Mouse (Mus musculus) lung, embryonic 15.5 days (tissue): ENCODE measurements around the gene Baz2b. TPM values are rescaled to one million over a fixed set of nuclear protein-coding genes. Genes with fewer than 3 reads are reported as not detected.

ENCODE experiments used
- ATAC-seq: fragments of 200-750 bp; cut with Nextera tagmentation; 2 replicates; pipeline ENCODE4 v1.8.0; 2017; ENCODE audit warnings: moderate number of reproducible peaks, borderline replicate concordance; ENCODE audit not compliant: low FRiP score, low TSS enrichment; ENCODE audit errors: extremely low read depth
- H3K27ac ChIP-seq: fragments of 300-500 bp; sonication (generic); 2 replicates; pipeline ENCODE4 v1.5.1; 2015; ENCODE audit warnings: moderate library complexity, mild to moderate bottlenecking, inconsistent platforms
- H3K27me3 ChIP-seq: fragments of 300-500 bp; sonication (generic); 2 replicates; pipeline ENCODE4 v1.6.1; 2015; ENCODE audit warnings: inconsistent platforms
- H3K36me3 ChIP-seq: fragments of 300-500 bp; sonication (generic); 2 replicates; pipeline ENCODE4 v1.6.1; 2015; ENCODE audit warnings: inconsistent platforms
- H3K4me1 ChIP-seq: fragments of 300-500 bp; sonication (generic); 2 replicates; pipeline ENCODE4 v1.6.1; 2015; ENCODE audit warnings: inconsistent platforms
- H3K4me2 ChIP-seq: fragments of 300-500 bp; sonication (generic); 2 replicates; pipeline ENCODE4 v1.6.1; 2015; ENCODE audit warnings: inconsistent platforms, mild to moderate bottlenecking, moderate library complexity
- H3K4me3 ChIP-seq: fragments of 300-500 bp; sonication (generic); 2 replicates; pipeline ENCODE4 v1.5.1; 2015; ENCODE audit warnings: mild to moderate bottlenecking, inconsistent platforms
- H3K9ac ChIP-seq: fragments of 300-500 bp; sonication (generic); 2 replicates; pipeline ENCODE4 v1.6.1; 2015; ENCODE audit warnings: inconsistent platforms
- H3K9me3 ChIP-seq: fragments of 300-500 bp; sonication (generic); 2 replicates; pipeline ENCODE4 v1.6.1; 2016; ENCODE audit warnings: inconsistent platforms
- WGBS: fragments of 180-500 bp; shearing (Covaris S2); methylation state at CpG from one replicate; pipeline ENCODE4 v1.1.7; 2015; 5-methylcytosine and 5-hydroxymethylcytosine counted together
- polyA plus RNA-seq: library from polyadenylated mRNA; unstranded; fragments of >200 nt; fragmentation: Nextera tagmentation; extraction: Ambion mirVana; gene quantifications from 2 replicates; pipeline ENCODE4 v1.2.1, GENCODE M21; 2015

Gene Baz2b
- 51.5 and 56.9 TPM in 2 replicates for polyA plus RNA-seq

GRCm38 (mm10) chr2:60209703-60210651 is at the start of gene Baz2b, which contains the start of gene March7:
Baz2b (minus strand) TSS chr2:60209839.
March7 (plus strand) TSS chr2:60209887.
- Histone ChIP-seq H3K9me3 (no peaks in the 10 kb centered on the region), H3K27ac (peak within 1 kb of the TSS; percentile 85), H3K4me2 (peak within 1 kb of the TSS; percentile 67), H3K9ac (peak within 1 kb of the TSS; percentile 96), H3K27me3 (no peaks in the 10 kb centered on the region), H3K36me3 (peaks cover 7% of the 10 kb centered on the region; the same call in 1 of the 2 replicates), H3K4me3 (peak within 1 kb of the TSS; percentile 90), H3K4me1 (peaks cover 26% of the 10 kb centered on the region)
- ATAC-seq, result peak; percentile 94
- under 1% methylated on average over 72 of the region's 109 CpGs for WGBS

GRCm38 (mm10) chr2:60259186-60259585 is 49.5 kb upstream of the Baz2b start:
- no peaks in the 10 kb centered on the region for H3K4me1 ChIP-seq
- H3K27ac ChIP-seq, result no peak overlapping the region
- H3K27me3 ChIP-seq, result no peaks in the 10 kb centered on the region
- H3K4me2 ChIP-seq, result no peak overlapping the region
- no peak for ATAC-seq
- H3K9ac ChIP-seq, result no peak overlapping the region
- H3K9me3 ChIP-seq, result no peaks in the 10 kb centered on the region
- peaks cover 10% of the 10 kb centered on the region; the same call in 1 of the 2 replicates for H3K36me3 ChIP-seq
- 94% methylated on average over 5 of the region's 5 CpGs for WGBS
- H3K4me3 ChIP-seq, result no peak overlapping the region

GRCm38 (mm10) chr2:60256751-60257150 is 47.1 kb upstream of the Baz2b start:
- Histone ChIP-seq H3K9ac (no peak overlapping the region), H3K4me1 (no peaks in the 10 kb centered on the region), H3K4me3 (no peak overlapping the region), H3K9me3 (no peaks in the 10 kb centered on the region), H3K27ac (no peak overlapping the region), H3K27me3 (no peaks in the 10 kb centered on the region), H3K36me3 (peaks cover 12% of the 10 kb centered on the region; the same call in 1 of the 2 replicates), H3K4me2 (no peak overlapping the region)
- ATAC-seq, result no peak
- 57% methylated on average over 2 of the region's 2 CpGs for WGBS

- Histone ChIP-seq H3K27ac (no peak overlapping the region), H3K36me3 (peaks cover 22% of the 10 kb centered on the region), H3K4me2 (no peak overlapping the region), H3K9ac (no peak overlapping the region), H3K9me3 (no peaks in the 10 kb centered on the region), H3K4me3 (no peak overlapping the region), H3K4me1 (no peaks in the 10 kb centered on the region), H3K27me3 (no peaks in the 10 kb centered on the region)
- ATAC-seq, result no peak
These were observed 43.9 kb upstream of the Baz2b start for GRCm38 (mm10) chr2:60253506-60253905.

GRCm38 (mm10) chr2:60252782-60253181 is 43.1 kb upstream of the Baz2b start:
- ATAC-seq, result no peak
- Histone ChIP-seq H3K27me3 (no peaks in the 10 kb centered on the region), H3K36me3 (peaks cover 22% of the 10 kb centered on the region), H3K4me2 (no peak overlapping the region), H3K9ac (no peak overlapping the region), H3K4me3 (no peak overlapping the region), H3K4me1 (no peaks in the 10 kb centered on the region), H3K27ac (no peak overlapping the region), H3K9me3 (no peaks in the 10 kb centered on the region)
- 81% methylated on average over 4 of the region's 4 CpGs for WGBS

- H3K36me3 ChIP-seq, result peaks cover 74% of the 10 kb centered on the region
- no peak for ATAC-seq
These were observed 24.9 kb upstream of the Baz2b start for GRCm38 (mm10) chr2:60234506-60234905.

GRCm38 (mm10) chr2:60233147-60233546 is 23.5 kb upstream of the Baz2b start:
- Histone ChIP-seq H3K4me2 (no peak overlapping the region), H3K9me3 (no peaks in the 10 kb centered on the region), H3K4me3 (no peak overlapping the region), H3K27me3 (no peaks in the 10 kb centered on the region), H3K36me3 (peaks cover 66% of the 10 kb centered on the region), H3K27ac (no peak overlapping the region), H3K9ac (no peak overlapping the region), H3K4me1 (no peaks in the 10 kb centered on the region)
- no peak for ATAC-seq
- WGBS, result 51% methylated on average over 2 of the region's 2 CpGs

More at GRCm38 (mm10) chr2:60234506-60234905, 24.9 kb upstream of the Baz2b start:
- Histone ChIP-seq H3K4me2 (no peak overlapping the region), H3K27me3 (no peaks in the 10 kb centered on the region), H3K9me3 (no peaks in the 10 kb centered on the region), H3K4me3 (no peak overlapping the region), H3K27ac (no peak overlapping the region), H3K4me1 (no peaks in the 10 kb centered on the region), H3K9ac (no peak overlapping the region)
- 86% methylated on average over 7 of the region's 7 CpGs for WGBS

GRCm38 (mm10) chr2:60230361-60230760 is 20.7 kb upstream of the Baz2b start:
- Histone ChIP-seq H3K4me1 (no peaks in the 10 kb centered on the region), H3K27ac (no peak overlapping the region), H3K9me3 (no peaks in the 10 kb centered on the region), H3K4me2 (no peak overlapping the region), H3K27me3 (no peaks in the 10 kb centered on the region), H3K36me3 (peaks cover 46% of the 10 kb centered on the region), H3K4me3 (no peak overlapping the region), H3K9ac (no peak overlapping the region)
- no peak for ATAC-seq
- 86% methylated on average over 2 of the region's 2 CpGs for WGBS

- Histone ChIP-seq H3K4me1 (no peaks in the 10 kb centered on the region), H3K9ac (no peak overlapping the region), H3K9me3 (no peaks in the 10 kb centered on the region), H3K4me2 (no peak overlapping the region), H3K4me3 (no peak overlapping the region), H3K27me3 (no peaks in the 10 kb centered on the region), H3K27ac (no peak overlapping the region), H3K36me3 (peaks cover 32% of the 10 kb centered on the region)
- 77% methylated on average over 1 of the region's 1 CpGs for WGBS
- ATAC-seq, result no peak
These were observed 18.8 kb upstream of the Baz2b start for GRCm38 (mm10) chr2:60228470-60228869.

- H3K4me2 ChIP-seq, result no peak overlapping the region
- no peak overlapping the region for H3K4me3 ChIP-seq
- H3K9me3 ChIP-seq, result no peaks in the 10 kb centered on the region
- H3K27ac ChIP-seq, result no peak overlapping the region
- no peaks in the 10 kb centered on the region for H3K36me3 ChIP-seq
- ATAC-seq, result no peak
- no peaks in the 10 kb centered on the region for H3K27me3 ChIP-seq
- H3K9ac ChIP-seq, result no peak overlapping the region
- 72% methylated on average over 1 of the region's 1 CpGs for WGBS
- no peaks in the 10 kb centered on the region for H3K4me1 ChIP-seq
These were observed 13.8 kb upstream of the Baz2b start for GRCm38 (mm10) chr2:60223489-60223888.

GRCm38 (mm10) chr2:60221954-60222353 is 12.3 kb upstream of the Baz2b start:
- ATAC-seq, result no peak
- H3K4me2 ChIP-seq, result no peak overlapping the region
- no peaks in the 10 kb centered on the region for H3K9me3 ChIP-seq
- H3K4me1 ChIP-seq, result 0 out of 2 replicates have a peak, but pooled peaks cover 5% of the 10 kb centered on the region
- WGBS, result 69% methylated on average over 2 of the region's 2 CpGs
- H3K36me3 ChIP-seq, result no peaks in the 10 kb centered on the region
- H3K27ac ChIP-seq, result no peak overlapping the region
- no peaks in the 10 kb centered on the region for H3K27me3 ChIP-seq
- H3K9ac ChIP-seq, result no peak overlapping the region
- no peak overlapping the region for H3K4me3 ChIP-seq

GRCm38 (mm10) chr2:60221236-60221635 is 11.6 kb upstream of the Baz2b start:
- Histone ChIP-seq H3K27ac (no peak overlapping the region), H3K9me3 (no peaks in the 10 kb centered on the region), H3K9ac (no peak overlapping the region)

More at GRCm38 (mm10) chr2:60221236-60221635, 11.6 kb upstream of the Baz2b start:
- 62% methylated on average over 6 of the region's 6 CpGs for WGBS
- Histone ChIP-seq H3K4me3 (no peak overlapping the region), H3K4me2 (no peak overlapping the region), H3K4me1 (peaks cover 9% of the 10 kb centered on the region; the same call in 1 of the 2 replicates), H3K36me3 (no peaks in the 10 kb centered on the region), H3K27me3 (no peaks in the 10 kb centered on the region)
- no peak for ATAC-seq
